Mouse (Mus musculus): Measurements from ENCODE around the gene Megf8. TPM values are rescaled to one million over a fixed set of nuclear protein-coding genes. Genes with fewer than 3 reads are reported as not detected.

Megf8 gene
- total RNA-seq, 2 experiments from 2014 or later, result 31.8 to 32.9 TPM

GRCm38 (mm10) chr7:25406468-25406867 is 89.5 kb downstream of the Megf8 start:
- DNase-seq, result no peak

GRCm38 (mm10) chr7:25409114-25409760 is 92.3 kb downstream of the Megf8 start:
- no peak for DNase-seq

- DNase-seq, result no peak
These were observed 94.1 kb downstream of the Megf8 start for GRCm38 (mm10) chr7:25410969-25411615.

GRCm38 (mm10) chr7:25411861-25412260 is 94.9 kb downstream of the Megf8 start:
- DNase-seq, result no peak

GRCm38 (mm10) chr7:25412833-25413441 is 96.0 kb downstream of the Megf8 start, which contains the start of gene Cxcl17:
TSS of gene Cxcl17 (minus strand) at chr7:25412886.
- no peak for DNase-seq

Other genes with a start within 250 kb of the Megf8 start
- 1 to 10 TPM; 3.9 to 4.4 TPM for gene Grik5, start 244.8 kb upstream of the Megf8 start, total RNA-seq (2021)
- 1 to 10 TPM; 8.3 to 9.9 TPM for gene Zfp574, start 244.6 kb upstream of the Megf8 start, total RNA-seq (2021)
- 1 to 10 TPM in 1 of 2 experiments, under 1 TPM in 1; 0.25 to 1.5 TPM for gene Pou2f2, start 137.4 kb upstream of the Megf8 start, total RNA-seq (2021)
- gene Dedd2, start 96.5 kb upstream of the Megf8 start, total RNA-seq (2021), result 10 to 100 TPM; 19.6 to 19.9 TPM
- 1 to 10 TPM; 6.3 to 7.4 TPM for gene Zfp526, start 95.7 kb upstream of the Megf8 start, total RNA-seq (2021)
- gene Gsk3a, start 79.3 kb upstream of the Megf8 start, total RNA-seq (2021), result 10 to 100 TPM; 61.4 to 68.5 TPM
- gene Erf, start 66.4 kb upstream of the Megf8 start, total RNA-seq (2021), result 10 to 100 TPM; 15.8 to 16.9 TPM
- 10 to 100 TPM; 45.1 to 63.1 TPM for gene Cic, start 49.5 kb upstream of the Megf8 start, total RNA-seq (2021)
- 1 to 10 TPM; 4.0 to 5.6 TPM for gene Pafah1b3, start 19.2 kb upstream of the Megf8 start, total RNA-seq (2021)
- not detected for gene Prr19, start 15.8 kb upstream of the Megf8 start, total RNA-seq (2021)
- not detected for gene Tmem145, start 11.1 kb upstream of the Megf8 start, total RNA-seq (2021)
- not detected for gene Cnfn, start 52.6 kb downstream of the Megf8 start, total RNA-seq (2021)
- gene Lipe, start 81.5 kb downstream of the Megf8 start, total RNA-seq (2021), result 10 to 100 TPM; 36.8 to 75.1 TPM
- 1 to 10 TPM in 1 of 2 experiments, not detected in 1; 1.1 TPM for gene Cxcl17, start 95.7 kb downstream of the Megf8 start, total RNA-seq (2021)
- 10 to 100 TPM; 10.3 to 11.7 TPM for gene Ceacam1, start 160.4 kb downstream of the Megf8 start, total RNA-seq (2021)
- gene Ceacam2, start 222.7 kb downstream of the Megf8 start, total RNA-seq (2021), result 1 to 10 TPM; 2.2 to 2.3 TPM